Mouse (Mus musculus) layer of hippocampus, adult 11-12 months (tissue): ENCODE results near the gene Golgb1.

ENCODE experiments used
- DNase-seq: peaks from one replicate; pipeline ENCODE4 v3.0.0; 2022; ENCODE audit warnings: low spot score

Golgb1 gene

GRCm38 (mm10) chr16:36943591-36943990 is 68.7 kb downstream of the Golgb1 start:
- DNase-seq, result no peak

- DNase-seq, result no peak
These were observed 70.0 kb downstream of the Golgb1 start for GRCm38 (mm10) chr16:36944895-36945424.

- DNase-seq, result no peak
These were observed 71.7 kb downstream of the Golgb1 start for GRCm38 (mm10) chr16:36946459-36947159.

GRCm38 (mm10) chr16:36947646-36948197 is 72.8 kb downstream of the Golgb1 start:
- DNase-seq, result no peak

GRCm38 (mm10) chr16:36949614-36950336 is 74.8 kb downstream of the Golgb1 start:
- DNase-seq, result no peak

- no peak for DNase-seq
These were observed 76.1 kb downstream of the Golgb1 start for GRCm38 (mm10) chr16:36951029-36951428.

GRCm38 (mm10) chr16:36955106-36955505 is 80.2 kb downstream of the Golgb1 start:
- DNase-seq, result no peak

GRCm38 (mm10) chr16:36963415-36963814 is 88.5 kb downstream of the Golgb1 start:
- no peak for DNase-seq

GRCm38 (mm10) chr16:36979127-36979526 is 104.2 kb downstream of the Golgb1 start:
- DNase-seq, result no peak
